Mouse (Mus musculus) liver, embryonic 15.5 days (tissue): ENCODE measurements around the gene Unc5cl. TPM values are rescaled to one million over a fixed set of nuclear protein-coding genes. Genes with fewer than 3 reads are reported as not detected.
A peak's percentile ranks its signal among the peaks of the same experiment; 100 is the strongest.

Source experiments
- ATAC-seq: fragments of 200-750 bp; cut with Nextera tagmentation; 2 replicates; pipeline ENCODE4 v1.8.0; 2017; ENCODE audit warnings: moderate number of reproducible peaks, mild to moderate bottlenecking, moderate library complexity; ENCODE audit not compliant: insufficient read depth
- H3K27ac ChIP-seq: fragments of 300-500 bp; sonication (generic); replicated peaks from 2 replicates; pipeline ENCODE4 v1.5.1; 2015; ENCODE audit warnings: mild to moderate bottlenecking, inconsistent platforms
- H3K27me3 ChIP-seq: fragments of 300-500 bp; sonication (generic); 2 replicates; pipeline ENCODE4 v1.6.1; 2015; ENCODE audit warnings: mild to moderate bottlenecking, inconsistent platforms
- H3K36me3 ChIP-seq: fragments of 300-500 bp; sonication (generic); replicated peaks from 2 replicates; pipeline ENCODE4 v1.6.1; 2015; ENCODE audit warnings: moderate library complexity, mild to moderate bottlenecking, inconsistent platforms
- H3K4me1 ChIP-seq: fragments of 300-500 bp; sonication (generic); replicated peaks from 2 replicates; pipeline ENCODE4 v1.6.1; 2015; ENCODE audit warnings: inconsistent platforms
- H3K4me2 ChIP-seq: fragments of 300-500 bp; sonication (generic); 2 replicates; pipeline ENCODE4 v1.6.1; 2015; ENCODE audit warnings: moderate library complexity, mild to moderate bottlenecking, inconsistent platforms
- H3K4me3 ChIP-seq: fragments of 300-500 bp; sonication (generic); replicated peaks from 2 replicates; pipeline ENCODE4 v1.5.1; 2015; ENCODE audit warnings: mild to moderate bottlenecking, inconsistent platforms
- H3K9ac ChIP-seq: fragments of 300-500 bp; sonication (generic); 2 replicates; pipeline ENCODE4 v1.6.1; 2015; ENCODE audit warnings: moderate library complexity, mild to moderate bottlenecking, inconsistent platforms
- H3K9me3 ChIP-seq: fragments of 300-500 bp; sonication (generic); replicated peaks from 2 replicates; pipeline ENCODE4 v1.6.1; 2016; ENCODE audit warnings: inconsistent platforms
- WGBS: fragments of 180-500 bp; shearing (Covaris S2); methylation state at CpG from one replicate; pipeline ENCODE4 v1.1.7; 2015; ENCODE audit warnings: mixed read lengths; ENCODE audit not compliant: insufficient replicate concordance; 5-methylcytosine and 5-hydroxymethylcytosine counted together
- polyA plus RNA-seq: library from polyadenylated mRNA; unstranded; fragments of >200 nt; fragmentation: Nextera tagmentation; extraction: Ambion mirVana; gene quantifications from 2 replicates; pipeline ENCODE4 v1.2.1, GENCODE M21; 2015

The Unc5cl gene
- 4.0 and 5.2 TPM in 2 replicates for polyA plus RNA-seq

GRCm38 (mm10) chr17:48454688-48455087, at the start of gene Unc5cl:
Gene Unc5cl (plus strand): TSS chr17:48454901.
- H3K27me3 ChIP-seq: no peaks in the 10 kb centered on the region; the same call in 1 of the 2 replicates
- peak within 1 kb of the TSS; percentile 48 for H3K9ac ChIP-seq
- no peak for ATAC-seq
- peak within 1 kb of the TSS; percentile 62 for H3K4me2 ChIP-seq
- peak within 1 kb of the TSS; percentile 69 for H3K27ac ChIP-seq
- H3K36me3 ChIP-seq: peaks cover 2% of the 10 kb centered on the region; the same call in 1 of the 2 replicates
- peak within 1 kb of the TSS; percentile 46 for H3K4me3 ChIP-seq
- H3K4me1 ChIP-seq: peaks cover 78% of the 10 kb centered on the region
- 39% methylated on average over 11 of the region's 11 CpGs for WGBS
- no peaks in the 10 kb centered on the region for H3K9me3 ChIP-seq

GRCm38 (mm10) chr17:48407154-48407553, 47.5 kb upstream of the Unc5cl start:
- no peaks in the 10 kb centered on the region for H3K27me3 ChIP-seq
- 21% methylated on average over 4 of the region's 4 CpGs for WGBS
- H3K27ac ChIP-seq: peak overlapping the region; percentile 100
- no peaks in the 10 kb centered on the region for H3K9me3 ChIP-seq
- H3K4me3 ChIP-seq: peak overlapping the region; percentile 94
- no peak for ATAC-seq
- H3K9ac ChIP-seq: peak overlapping the region; percentile 98
- H3K4me2 ChIP-seq: peak overlapping the region; percentile 82
- H3K36me3 ChIP-seq: peaks cover 22% of the 10 kb centered on the region
- peaks cover 67% of the 10 kb centered on the region for H3K4me1 ChIP-seq

DNA sequence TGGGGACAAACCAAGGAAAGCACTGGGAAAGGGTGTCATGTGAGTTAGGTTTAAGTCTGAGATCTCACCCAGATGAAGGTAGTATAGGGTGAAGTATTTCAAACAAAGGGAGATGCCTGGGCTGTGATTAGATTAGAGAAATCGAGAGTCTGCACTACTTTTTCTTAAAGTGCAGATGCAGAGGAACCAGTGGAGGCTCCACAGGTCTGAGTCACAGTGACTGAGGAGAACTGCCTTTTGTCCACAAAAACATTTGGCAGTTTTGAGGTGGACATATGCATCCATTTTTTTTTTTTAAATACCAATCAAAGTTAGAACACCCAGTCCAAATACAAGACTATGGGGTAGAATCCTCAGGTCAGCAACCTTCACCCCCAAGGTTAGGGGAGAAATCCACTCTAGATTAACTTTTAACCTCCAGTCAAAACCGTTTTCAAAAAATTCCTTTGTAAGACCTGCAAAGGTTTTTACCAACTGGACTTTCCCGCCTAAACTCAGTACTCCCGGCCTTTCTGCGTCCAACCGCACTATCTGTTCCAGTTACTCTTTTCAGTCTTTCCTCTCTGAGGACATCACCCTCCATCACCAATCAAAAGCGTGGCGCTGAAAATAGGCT, 46.7 kb upstream of the Unc5cl start:
- H3K9ac ChIP-seq: peak overlapping the region; percentile 98
- no peaks in the 10 kb centered on the region for H3K9me3 ChIP-seq
- peaks cover 24% of the 10 kb centered on the region for H3K36me3 ChIP-seq
- peaks cover 62% of the 10 kb centered on the region for H3K4me1 ChIP-seq
- 4% methylated on average over 8 of the region's 8 CpGs for WGBS
- peak overlapping the region; percentile 100 for H3K27ac ChIP-seq
- H3K4me3 ChIP-seq: peak overlapping the region; percentile 94
- H3K27me3 ChIP-seq: no peaks in the 10 kb centered on the region
- no peak for ATAC-seq
- H3K4me2 ChIP-seq: peak overlapping the region; percentile 82

GRCm38 (mm10) chr17:48408526-48409291, 46.0 kb upstream of the Unc5cl start:
- H3K36me3 ChIP-seq: peaks cover 30% of the 10 kb centered on the region
- peak; percentile 47 for ATAC-seq
- H3K4me1 ChIP-seq: peaks cover 62% of the 10 kb centered on the region
- peak overlapping the region; percentile 82 for H3K4me2 ChIP-seq
- peak overlapping the region; percentile 100 for H3K27ac ChIP-seq
- no peaks in the 10 kb centered on the region for H3K27me3 ChIP-seq
- peak overlapping the region; percentile 98 for H3K9ac ChIP-seq
- whole genome bisulfite sequencing: under 1% methylated on average over 47 of the region's 47 CpGs
- peak overlapping the region; percentile 94 for H3K4me3 ChIP-seq
- no peaks in the 10 kb centered on the region for H3K9me3 ChIP-seq

- peak within 1 kb of the TSS; percentile 82 for H3K4me2 ChIP-seq
- ATAC-seq: peak; percentile 89
- no peaks in the 10 kb centered on the region for H3K9me3 ChIP-seq
- peaks cover 52% of the 10 kb centered on the region for H3K4me1 ChIP-seq
- peaks cover 32% of the 10 kb centered on the region for H3K36me3 ChIP-seq
- H3K27me3 ChIP-seq: no peaks in the 10 kb centered on the region
- peak within 1 kb of the TSS; percentile 100 for H3K27ac ChIP-seq
- H3K9ac ChIP-seq: peak within 1 kb of the TSS; percentile 98
- WGBS: under 1% methylated on average over 84 of the region's 84 CpGs
- H3K4me3 ChIP-seq: peak within 1 kb of the TSS; percentile 94
Measured at GRCm38 (mm10) chr17:48409380-48410298, 45.1 kb upstream of the Unc5cl start, which contains the start of the genes Nfya and Oard1. Gene Nfya (minus strand): TSS chr17:48409906. Gene Oard1 (plus strand): TSS chr17:48410014.

DNA sequence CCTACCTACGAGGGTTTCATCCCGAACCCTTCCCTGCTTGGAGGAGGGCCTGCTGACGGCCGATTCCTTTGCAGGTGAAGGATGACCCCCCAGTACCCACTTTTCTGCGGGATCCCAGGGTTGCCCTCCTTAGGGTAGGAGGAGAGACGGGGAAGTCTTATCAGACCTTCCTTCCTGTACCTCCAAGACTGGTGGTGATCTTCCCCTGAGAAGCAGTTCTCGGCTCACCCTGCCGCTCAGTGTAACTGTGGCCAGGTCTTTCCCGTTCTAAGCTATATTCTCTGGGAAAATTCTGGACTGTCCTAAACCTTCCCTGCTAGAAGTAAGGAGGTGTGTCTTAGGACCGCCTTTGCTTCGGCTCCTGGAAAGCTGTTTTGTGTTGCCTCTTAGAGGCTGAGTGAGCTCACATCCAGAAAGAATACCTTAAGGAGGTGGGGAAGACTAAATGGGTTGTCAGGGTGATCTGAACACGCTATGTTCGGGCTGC, 44.4 kb upstream of the Unc5cl start:
- Histone ChIP-seq H3K4me1 (peaks cover 46% of the 10 kb centered on the region), H3K27me3 (no peaks in the 10 kb centered on the region), H3K36me3 (peaks cover 39% of the 10 kb centered on the region), H3K4me3 (peak overlapping the region; percentile 94), H3K9me3 (no peaks in the 10 kb centered on the region), H3K9ac (peak overlapping the region; percentile 79), H3K4me2 (peak overlapping the region; percentile 82), H3K27ac (peak overlapping the region; percentile 100)
- 0% methylated on average over 13 of the region's 13 CpGs for WGBS
- ATAC-seq: peak; percentile 27

GRCm38 (mm10) chr17:48411241-48411640, 43.5 kb upstream of the Unc5cl start:
- WGBS: 50% methylated on average over 8 of the region's 8 CpGs
- peaks cover 48% of the 10 kb centered on the region for H3K36me3 ChIP-seq
- H3K9ac ChIP-seq: peak overlapping the region; percentile 79

GRCm38 (mm10) chr17:48416011-48416410, 38.7 kb upstream of the Unc5cl start:
- 79% methylated on average over 7 of the region's 7 CpGs for WGBS
- Histone ChIP-seq H3K4me1 (peaks cover 51% of the 10 kb centered on the region), H3K4me3 (no peak overlapping the region), H3K27me3 (no peaks in the 10 kb centered on the region), H3K36me3 (peaks cover 81% of the 10 kb centered on the region), H3K9ac (no peak overlapping the region), H3K9me3 (no peaks in the 10 kb centered on the region), H3K27ac (no peak overlapping the region), H3K4me2 (no peak overlapping the region)
- ATAC-seq: no peak

More at GRCm38 (mm10) chr17:48411241-48411640, 43.5 kb upstream of the Unc5cl start:
- no peaks in the 10 kb centered on the region for H3K27me3 ChIP-seq
- H3K4me2 ChIP-seq: peak overlapping the region; percentile 82
- peaks cover 38% of the 10 kb centered on the region for H3K4me1 ChIP-seq
- peak overlapping the region; percentile 100 for H3K27ac ChIP-seq
- ATAC-seq: no peak
- H3K4me3 ChIP-seq: peak overlapping the region; percentile 94
- no peaks in the 10 kb centered on the region for H3K9me3 ChIP-seq

DNA sequence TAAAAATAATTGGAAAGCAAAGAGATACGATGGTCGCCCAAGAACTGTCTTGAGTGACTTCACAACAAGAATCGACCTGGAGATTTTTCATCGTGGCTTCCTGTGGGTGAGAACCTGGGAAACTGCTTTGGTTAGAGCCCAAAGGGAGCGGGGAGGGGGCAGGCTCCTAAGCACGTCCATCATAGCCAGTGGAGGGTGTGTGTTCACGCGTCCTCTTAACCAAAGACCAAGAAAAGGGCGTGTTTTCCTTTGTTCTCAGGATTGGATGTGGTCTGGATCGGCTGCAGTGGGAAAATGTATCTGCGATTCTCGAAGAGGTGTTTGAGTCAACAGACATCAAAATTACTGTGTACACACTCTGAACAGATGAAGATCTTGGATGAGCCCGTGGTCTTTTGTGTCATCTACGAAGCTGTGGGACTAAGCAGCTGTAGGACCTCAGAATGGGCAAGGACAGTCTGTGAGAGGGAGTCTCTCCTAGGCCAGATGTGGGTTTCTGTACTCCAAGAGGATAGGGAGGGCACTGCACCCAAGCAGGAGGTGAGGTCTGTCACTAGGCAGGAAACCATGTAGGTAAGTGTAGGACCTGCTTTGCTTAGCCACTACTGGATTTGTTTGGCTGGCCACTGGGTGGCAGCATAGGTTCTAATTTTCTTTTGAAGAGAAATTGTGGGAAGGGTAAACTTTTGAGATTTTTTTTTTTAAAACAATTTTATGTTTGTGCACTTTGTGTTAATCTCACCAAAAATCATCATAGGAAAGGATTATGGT, 38.1 kb upstream of the Unc5cl start:
- no peak overlapping the region for H3K4me2 ChIP-seq
- ATAC-seq: no peak
- no peaks in the 10 kb centered on the region for H3K9me3 ChIP-seq
- 82% methylated on average over 14 of the region's 14 CpGs for WGBS
- H3K4me3 ChIP-seq: no peak overlapping the region
- no peaks in the 10 kb centered on the region for H3K27me3 ChIP-seq
- peaks cover 80% of the 10 kb centered on the region for H3K36me3 ChIP-seq
- H3K27ac ChIP-seq: no peak overlapping the region
- H3K9ac ChIP-seq: no peak overlapping the region
- H3K4me1 ChIP-seq: peaks cover 50% of the 10 kb centered on the region

- peak overlapping the region; percentile 66 for H3K27ac ChIP-seq
- H3K9ac ChIP-seq: peak overlapping the region; percentile 23; the same call in 1 of the 2 replicates
- peak overlapping the region; percentile 10; the same call in 1 of the 2 replicates for H3K4me3 ChIP-seq
- H3K4me2 ChIP-seq: peak overlapping the region; percentile 52
- WGBS: 41% methylated on average over 6 of the region's 6 CpGs
- H3K36me3 ChIP-seq: peaks cover 71% of the 10 kb centered on the region
- ATAC-seq: peak; percentile 51; the same call in 1 of the 2 replicates
- H3K9me3 ChIP-seq: no peaks in the 10 kb centered on the region
- H3K27me3 ChIP-seq: no peaks in the 10 kb centered on the region
- peaks cover 42% of the 10 kb centered on the region for H3K4me1 ChIP-seq
Measured at GRCm38 (mm10) chr17:48417521-48417920, 37.2 kb upstream of the Unc5cl start.
